Mouse (Mus musculus) adrenal gland, postnatal 4 days (tissue): ENCODE measurements around the gene Mefv. TPM values are rescaled to one million over a fixed set of nuclear protein-coding genes. Genes with fewer than 3 reads are reported as not detected.
A peak's percentile ranks its signal among the peaks of the same experiment; 100 is the strongest.
"Not testable (repeated sequence)": the region's sequence is repeated elsewhere in the genome, so short reads cannot be mapped to it uniquely, and the experiment has no call there.

Source experiments
- DNase-seq, 2 experiments: peaks; one replicate each; pipeline ENCODE4 v3.0.0; 2021 to 2022; ENCODE audit warnings: low spot score in 2 of 2, mixed read lengths in 2 of 2
- long read RNA-seq, 2 experiments: library from polyadenylated mRNA; stranded (forward); transcript quantifications; one replicate each; pipeline ENCODE4 v2.0.0; 2021
- total RNA-seq, 2 experiments: library from RNA; stranded (reverse); gene quantifications; 2 replicates each; pipeline ENCODE4 v1.2.3; 2021

The Mefv gene
- under 1 TPM in 1 of 2 experiments, not detected in 1; 0.08 TPM for total RNA-seq
- long read RNA-seq, experiment 1: 0 reads
- long read RNA-seq, experiment 2: 0 reads

DNA sequence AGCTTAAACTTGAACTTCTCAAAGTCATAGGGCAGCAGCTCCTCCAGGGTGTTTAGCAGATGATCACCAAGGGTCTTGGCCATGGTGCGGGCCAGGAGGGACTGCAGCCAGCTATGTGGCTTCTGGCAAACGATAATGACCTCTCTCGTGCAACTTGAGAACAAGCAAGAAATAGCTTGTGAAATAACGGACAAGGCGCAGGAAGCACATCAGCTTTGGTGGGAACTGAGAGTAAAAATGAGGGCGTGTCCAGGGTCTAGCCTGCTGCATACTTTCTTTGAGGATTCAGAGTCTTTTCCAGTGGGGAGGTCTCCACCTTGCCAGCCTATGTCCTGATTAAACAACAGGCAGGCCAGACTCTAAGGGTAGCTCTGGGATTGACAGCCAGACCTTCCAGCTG is at the start of gene Mefv:
TSS of gene Mefv (minus strand) at position 118 of the 400 bp plus-strand sequence.
- DNase-seq: no peak

GRCm38 (mm10) chr16:3748976-3749375 is 31.1 kb upstream of the Mefv start:
- DNase-seq: no peak

DNA sequence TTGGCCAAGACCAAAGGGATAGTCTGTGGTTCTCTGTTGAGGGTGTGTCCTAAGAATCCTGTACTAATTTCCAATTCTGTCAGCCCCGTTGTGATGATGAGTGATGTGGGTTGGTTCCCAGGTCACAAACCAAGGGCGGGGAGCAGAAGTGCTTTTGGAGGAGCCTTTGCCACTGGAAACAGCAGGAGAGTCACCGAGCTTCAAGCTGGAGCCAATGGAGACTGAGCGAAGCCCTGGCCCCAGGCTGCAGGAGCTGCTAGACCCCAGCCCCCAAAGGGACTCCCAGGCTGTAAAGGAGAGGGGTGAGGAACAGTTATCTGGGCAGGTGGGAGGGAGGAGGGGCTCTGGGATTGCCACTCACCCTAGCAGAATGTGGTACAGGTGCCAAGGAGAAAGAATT is 27.8 kb upstream of the Mefv start:
- DNase-seq: no peak

DNA sequence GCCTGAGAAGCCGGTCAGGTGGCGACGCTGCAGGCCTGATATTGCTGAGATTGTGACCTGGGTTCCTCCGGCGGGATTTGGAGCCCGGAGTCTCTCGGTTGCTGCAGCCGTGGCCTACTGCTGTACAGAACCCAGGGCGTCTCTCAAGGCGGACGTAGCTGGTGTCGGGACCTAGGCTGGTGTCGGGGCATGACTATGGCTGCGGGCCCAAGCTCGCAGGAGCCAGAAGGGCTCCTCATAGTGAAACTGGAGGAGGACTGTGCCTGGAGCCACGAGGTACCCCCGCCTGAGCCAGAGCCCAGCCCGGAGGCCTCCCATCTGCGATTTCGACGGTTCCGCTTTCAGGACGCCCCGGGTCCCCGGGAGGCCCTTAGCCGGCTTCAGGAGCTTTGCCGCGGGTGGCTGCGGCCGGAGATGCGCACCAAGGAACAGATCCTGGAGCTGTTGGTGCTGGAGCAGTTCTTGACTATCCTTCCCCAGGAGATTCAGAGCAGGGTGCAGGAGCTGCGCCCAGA is 26.3 kb upstream of the Mefv start:
- DNase-seq: no peak

GRCm38 (mm10) chr16:3743503-3744185 is 25.7 kb upstream of the Mefv start, which contains the start of gene Zfp263:
Gene Zfp263 (plus strand): TSS chr16:3744093.
- peak; percentile 70 to 83 for DNase-seq

DNA sequence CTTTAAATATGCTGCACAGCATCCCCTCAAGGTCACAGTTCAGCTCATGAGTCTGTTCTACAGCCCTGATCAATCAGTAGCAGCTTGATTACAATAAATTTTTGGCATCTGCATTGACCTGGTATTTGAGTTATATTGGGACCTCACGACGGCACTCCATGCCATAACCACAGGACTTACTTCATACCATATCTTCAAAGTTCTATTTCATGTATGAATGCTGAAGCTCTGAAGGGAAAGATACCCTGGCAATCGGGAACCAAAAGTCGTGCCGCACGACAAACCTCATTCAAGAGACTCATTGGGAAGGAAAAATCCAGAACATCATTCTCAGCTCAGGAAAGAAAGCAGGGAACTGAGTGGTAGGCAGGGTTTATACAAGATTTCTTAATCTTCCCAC is 24.6 kb upstream of the Mefv start:
- DNase-seq: no peak

GRCm38 (mm10) chr16:3733198-3733732 is 15.4 kb upstream of the Mefv start:
- DNase-seq: no peak

DNA sequence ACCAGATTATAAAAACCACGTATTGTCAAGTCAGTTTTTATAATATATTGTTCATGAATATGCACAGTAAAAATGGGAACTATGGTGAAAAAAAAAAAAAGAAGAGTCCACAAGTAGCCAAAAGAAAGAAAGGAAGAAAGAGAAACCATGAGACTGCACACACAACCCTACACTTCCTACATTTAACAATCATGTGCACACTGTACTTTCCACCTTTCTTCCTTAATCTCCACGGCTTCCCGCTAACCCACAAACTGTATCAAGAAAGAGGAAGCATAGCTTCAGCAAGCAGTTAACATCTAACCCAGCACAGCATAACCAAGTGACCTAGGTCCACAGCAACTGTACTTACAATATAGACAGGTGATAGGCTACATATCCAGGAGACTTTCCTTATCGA is 14.7 kb upstream of the Mefv start:
- DNase-seq: no peak

DNA sequence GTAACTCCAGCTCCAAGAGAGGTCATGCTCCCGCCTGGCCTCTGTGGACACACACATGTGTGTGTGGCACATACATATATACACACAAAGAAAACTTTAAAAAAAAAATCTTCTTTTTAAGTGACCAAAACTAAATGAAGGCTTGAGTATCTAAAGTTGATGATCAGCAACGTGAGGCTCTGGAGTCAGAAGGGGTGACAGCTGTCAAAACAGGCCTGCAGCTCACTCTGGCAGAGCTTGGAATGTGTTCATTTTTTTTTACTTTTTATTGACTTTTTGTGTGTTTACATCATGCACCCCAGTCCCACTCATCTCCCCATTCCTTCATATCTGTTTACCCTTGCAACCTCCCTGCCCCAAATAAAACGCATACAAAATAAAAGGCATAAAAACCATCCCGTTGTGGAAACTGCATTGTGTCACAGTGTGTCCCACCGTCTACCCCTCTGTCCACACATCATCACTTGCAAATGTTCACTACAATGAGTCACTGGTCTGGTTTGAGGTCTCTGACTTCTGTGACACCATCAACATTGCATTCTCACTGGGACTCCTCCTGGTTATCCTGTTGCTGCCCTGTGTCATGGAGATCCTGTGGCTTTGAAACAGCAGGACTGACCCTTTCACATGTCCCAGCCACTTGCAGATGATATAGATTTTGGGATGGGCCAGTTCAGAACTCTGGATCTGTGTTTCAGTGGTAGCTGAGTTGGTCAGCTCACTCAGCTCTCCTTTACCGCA is 10.3 kb upstream of the Mefv start:
- no peak for DNase-seq

DNA sequence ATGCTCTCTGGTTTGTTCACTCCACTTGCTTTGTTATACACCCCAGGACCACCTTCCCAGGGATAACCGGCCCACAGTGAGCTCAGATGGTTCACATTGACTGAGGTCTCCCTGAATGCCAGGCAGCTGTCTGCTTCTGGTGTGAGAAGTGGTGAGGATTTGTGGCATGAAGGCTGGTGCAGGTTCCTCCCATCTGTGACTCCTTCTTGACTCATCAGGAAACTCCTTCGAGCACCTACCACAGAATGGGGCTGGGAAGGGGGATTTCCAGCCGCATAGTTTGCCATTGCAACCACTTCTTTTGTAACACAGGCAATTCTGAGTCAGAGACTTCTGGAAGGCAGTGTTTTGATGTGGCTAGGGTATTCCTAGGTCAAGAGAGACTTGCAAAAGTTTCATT is 5.3 kb upstream of the Mefv start:
- no peak for DNase-seq

DNA sequence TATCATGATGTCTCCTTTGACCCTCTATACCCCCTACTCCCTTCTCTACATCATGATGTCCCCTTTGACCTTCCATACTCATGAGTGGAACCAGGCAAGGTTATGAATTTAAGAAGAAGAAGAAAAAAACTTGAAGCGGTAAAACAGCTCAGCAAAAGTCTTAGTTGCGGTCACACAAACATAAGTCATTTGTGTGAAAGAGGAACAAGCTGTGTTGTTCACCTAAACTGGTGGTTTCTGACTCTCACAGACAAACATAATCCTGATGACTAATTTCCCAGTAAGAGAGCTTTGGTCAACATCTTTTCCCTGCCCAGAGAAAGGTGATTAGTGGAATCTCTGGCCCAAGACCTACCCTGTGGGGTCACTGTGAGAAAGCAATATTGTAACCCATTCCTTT is 3.2 kb downstream of the Mefv start:
- no peak for DNase-seq

DNA sequence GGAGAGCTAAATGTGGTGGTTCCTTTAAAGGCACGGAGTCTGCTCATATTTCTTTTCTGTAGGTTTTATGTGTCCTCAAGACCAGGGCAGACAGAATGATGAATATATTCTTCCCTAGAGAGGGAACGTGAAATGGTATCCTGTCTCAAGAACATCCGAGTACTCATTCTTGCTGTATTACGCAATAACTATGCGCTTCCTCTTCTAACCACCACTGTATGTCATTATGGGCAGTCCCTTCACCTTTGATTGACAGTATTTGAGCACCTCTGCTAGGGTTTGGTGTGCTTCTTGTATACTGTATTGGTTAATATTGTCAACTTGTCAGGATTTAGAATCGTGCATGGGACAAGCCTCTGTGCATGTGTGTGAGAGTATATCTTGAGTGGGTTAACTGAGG is 11.2 kb downstream of the Mefv start:
- no peak for DNase-seq

- DNase-seq: no peak
Observed at GRCm38 (mm10) chr16:3700893-3701292, 17.0 kb downstream of the Mefv start.

GRCm38 (mm10) chr16:3699281-3699680 is 18.6 kb downstream of the Mefv start:
- no peak for DNase-seq

DNA sequence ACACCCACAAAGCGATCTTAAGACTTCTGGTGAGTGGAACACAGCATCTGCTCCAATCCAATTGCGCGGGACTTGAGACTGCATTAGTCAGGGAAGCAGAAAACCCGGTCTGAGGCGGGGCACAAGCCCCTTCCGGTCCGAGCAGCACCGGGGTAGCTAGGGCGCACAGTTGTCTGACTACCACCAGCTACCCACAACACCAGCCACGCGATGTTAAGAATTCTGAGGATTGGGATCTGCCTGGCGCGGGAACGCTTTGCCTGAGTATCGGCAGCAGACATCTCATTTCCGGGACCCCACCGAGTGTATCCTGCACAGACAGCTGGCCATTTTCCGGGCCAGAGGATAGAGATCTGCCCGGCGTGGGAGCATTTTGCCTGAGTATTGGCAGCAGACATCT is 28.3 kb downstream of the Mefv start:
- DNase-seq: not testable (repeated sequence)

Other genes with a start within 250 kb of the Mefv start
- gene Olfr161, start 127.1 kb downstream of the Mefv start, total RNA-seq: not detected
- 10 to 100 TPM; 33.0 to 33.8 TPM for gene Zfp263, start 26.0 kb upstream of the Mefv start, total RNA-seq
- gene Olfr15, start 112.8 kb upstream of the Mefv start, total RNA-seq: not detected
- gene Zfp174, start 129.2 kb upstream of the Mefv start, total RNA-seq: 10 to 100 TPM; 24.7 to 27.1 TPM
- 10 to 100 TPM; 71.6 to 77.2 TPM for gene Naa60, start 154.3 kb upstream of the Mefv start, total RNA-seq
- 10 to 100 TPM; 19.4 to 24.5 TPM for gene Zfp597, start 166.5 kb upstream of the Mefv start, total RNA-seq
- gene Gm20695, start 166.6 kb upstream of the Mefv start, total RNA-seq: 1 to 10 TPM; 1.0 to 1.5 TPM
- gene 1700037C18Rik, start 190.6 kb upstream of the Mefv start, total RNA-seq: 1 to 10 TPM; 4.7 to 4.8 TPM
- gene Cluap1, start 190.7 kb upstream of the Mefv start, total RNA-seq: 10 to 100 TPM; 24.5 to 25.3 TPM